Mouse (Mus musculus) olfactory bulb, adult 2 months (tissue): ENCODE results near the gene Usp51.

Experiments used
- CTCF ChIP-seq: fragments of 200-500 bp; IDR thresholded peaks from 2 replicates; pipeline ENCODE4 v1.5.1; 2012; ENCODE audit warnings: low read depth, mild to moderate bottlenecking, low read length, moderate library complexity; ENCODE audit not compliant: insufficient read depth
- POLR2A ChIP-seq: fragments of 200-500 bp; IDR thresholded peaks from 2 replicates; pipeline ENCODE4 v1.6.1; 2012; ENCODE audit warnings: mild to moderate bottlenecking, low read depth, low read length, moderate library complexity; ENCODE audit not compliant: insufficient read depth

DNA sequence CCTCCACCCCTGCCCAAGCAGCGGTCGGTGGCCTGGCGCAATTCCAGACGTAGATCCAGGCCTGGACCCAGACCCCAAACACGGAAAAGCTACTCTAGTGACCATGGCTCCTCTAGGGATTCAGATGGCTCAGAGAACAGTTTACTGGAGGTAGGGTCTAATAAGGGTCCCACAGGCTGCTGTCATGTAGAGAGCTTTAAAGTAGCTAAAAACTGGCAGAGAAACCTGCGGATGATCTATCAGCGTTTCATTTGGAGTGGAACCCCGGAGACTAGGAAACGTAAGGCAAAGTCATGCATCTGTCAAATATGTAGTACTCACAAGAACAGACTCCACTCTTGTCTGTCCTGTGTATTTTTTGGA, 1.4 kb downstream of the Usp51 start:
- no peak for TF ChIP-seq CTCF
- no peak for TF ChIP-seq POLR2A
